Mouse (Mus musculus): ENCODE measurements around the gene Fanca.
"Not testable (repeated sequence)": the region's sequence is repeated elsewhere in the genome, so short reads cannot be mapped to it uniquely, and the experiment has no call there.

Fanca gene

DNA sequence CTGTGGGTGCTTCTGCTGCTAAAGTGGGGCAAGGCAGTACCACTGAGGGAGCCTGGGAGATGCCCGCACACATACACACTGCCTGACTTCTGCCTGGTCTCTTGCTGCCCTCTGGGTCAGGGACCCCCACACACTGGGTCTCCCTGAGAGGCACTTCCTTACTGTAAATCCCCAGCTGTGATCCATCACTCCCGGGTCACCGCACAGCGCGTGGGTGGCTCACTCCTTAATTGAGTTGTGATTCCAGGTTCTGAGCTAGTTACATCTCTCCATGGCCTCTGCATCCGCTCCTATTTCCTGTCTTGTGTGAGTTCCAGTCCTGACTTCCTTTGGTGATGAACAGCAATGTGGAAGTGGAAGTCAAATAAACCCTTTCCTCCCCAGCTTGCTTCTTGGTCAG is 12.3 kb upstream of the Fanca start:
- no peak for DNase-seq (ENCODE audit: low spot score)

DNA sequence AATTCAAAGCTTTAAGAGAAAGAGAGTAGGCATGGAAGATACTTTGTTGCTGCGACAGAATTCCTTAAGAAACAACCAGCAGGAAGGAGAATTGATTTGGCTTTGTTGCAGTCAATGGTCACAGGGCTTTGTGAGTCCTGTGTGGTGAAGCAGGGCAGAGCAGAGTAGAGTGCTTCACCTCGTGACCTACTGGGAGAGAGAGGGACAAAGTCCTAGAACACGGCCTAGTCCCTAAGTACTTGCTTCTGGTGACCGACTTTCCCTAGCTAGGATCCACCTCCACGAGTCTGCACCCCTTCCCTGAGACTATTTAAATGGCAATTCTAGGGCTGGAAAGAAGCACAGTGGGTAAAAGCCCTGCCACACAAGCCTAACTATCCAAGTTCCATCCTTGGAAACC is 11.6 kb upstream of the Fanca start:
- DNase-seq (ENCODE audit: low spot score) = no peak

DNA sequence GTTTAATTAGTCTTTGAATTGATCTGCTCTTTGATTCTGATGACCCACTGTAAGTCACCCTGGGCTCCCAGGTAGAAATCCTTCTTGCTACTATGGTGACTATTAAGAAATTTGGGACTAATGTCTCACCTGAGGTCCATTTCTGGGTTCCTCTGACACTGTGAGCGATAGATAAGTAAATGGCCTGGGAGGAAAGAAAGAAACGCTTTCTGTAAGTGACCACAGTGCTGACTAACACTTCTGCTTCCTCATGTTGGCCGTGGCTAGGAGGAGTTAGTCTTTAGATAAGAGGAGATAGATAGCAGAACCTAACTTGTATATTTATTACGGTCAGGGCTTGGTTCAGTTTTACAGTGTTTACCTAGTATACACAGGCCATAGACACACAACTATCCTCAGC is 11.0 kb upstream of the Fanca start:
- no peak for DNase-seq (ENCODE audit: low spot score)

DNA sequence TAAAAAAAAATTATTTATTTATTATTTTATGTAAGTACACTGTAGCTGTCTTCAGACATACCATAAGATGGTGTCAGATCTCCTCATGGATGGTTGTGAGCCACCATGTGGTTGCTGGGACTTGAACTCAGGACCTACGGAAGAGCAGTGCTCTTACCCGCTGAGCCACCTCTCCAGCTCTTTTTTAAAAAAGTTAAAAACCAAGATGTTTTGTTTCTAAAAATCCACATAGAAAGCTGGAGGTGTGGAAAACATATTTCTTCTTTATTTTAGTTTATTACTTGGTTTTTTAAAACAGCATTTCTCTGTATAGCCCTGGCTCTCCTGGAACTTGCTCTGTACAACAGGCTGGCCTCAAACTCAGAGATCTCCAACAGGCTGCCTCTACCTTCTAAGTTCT is 10.2 kb upstream of the Fanca start:
- DNase-seq (ENCODE audit: low spot score) = no peak

DNA sequence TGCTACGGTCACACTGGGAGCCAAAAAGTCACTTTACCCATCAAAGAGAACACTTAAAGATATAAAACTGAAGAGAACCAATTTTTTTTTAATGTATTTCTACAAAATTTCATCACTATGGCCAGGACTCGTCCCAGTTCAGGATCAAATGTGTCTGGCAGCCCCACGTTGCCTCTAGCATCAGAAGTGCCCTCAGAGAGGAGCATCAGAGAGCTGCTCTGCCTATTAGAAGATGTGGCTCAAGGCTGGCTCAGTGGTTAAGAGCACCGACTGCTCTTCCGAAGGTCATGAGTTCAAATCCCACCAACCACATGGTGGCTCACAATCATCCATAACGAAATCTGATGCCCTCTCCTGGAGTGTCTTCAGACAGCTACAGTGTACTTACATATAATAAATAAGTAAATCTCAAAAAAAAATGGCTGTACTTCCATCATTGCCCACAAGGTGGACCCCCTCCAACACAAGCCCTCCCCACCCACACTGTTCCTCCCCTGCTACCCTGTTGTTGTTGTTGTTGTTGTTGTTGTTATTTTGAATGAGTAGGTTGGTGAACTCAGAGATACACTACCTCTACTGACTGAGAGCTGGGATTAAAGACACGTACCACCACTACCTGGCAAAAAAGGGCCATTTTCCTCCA is 1.3 kb upstream of the Fanca start:
- peak; percentile 33 for DNase-seq (ENCODE audit: low spot score)

DNA sequence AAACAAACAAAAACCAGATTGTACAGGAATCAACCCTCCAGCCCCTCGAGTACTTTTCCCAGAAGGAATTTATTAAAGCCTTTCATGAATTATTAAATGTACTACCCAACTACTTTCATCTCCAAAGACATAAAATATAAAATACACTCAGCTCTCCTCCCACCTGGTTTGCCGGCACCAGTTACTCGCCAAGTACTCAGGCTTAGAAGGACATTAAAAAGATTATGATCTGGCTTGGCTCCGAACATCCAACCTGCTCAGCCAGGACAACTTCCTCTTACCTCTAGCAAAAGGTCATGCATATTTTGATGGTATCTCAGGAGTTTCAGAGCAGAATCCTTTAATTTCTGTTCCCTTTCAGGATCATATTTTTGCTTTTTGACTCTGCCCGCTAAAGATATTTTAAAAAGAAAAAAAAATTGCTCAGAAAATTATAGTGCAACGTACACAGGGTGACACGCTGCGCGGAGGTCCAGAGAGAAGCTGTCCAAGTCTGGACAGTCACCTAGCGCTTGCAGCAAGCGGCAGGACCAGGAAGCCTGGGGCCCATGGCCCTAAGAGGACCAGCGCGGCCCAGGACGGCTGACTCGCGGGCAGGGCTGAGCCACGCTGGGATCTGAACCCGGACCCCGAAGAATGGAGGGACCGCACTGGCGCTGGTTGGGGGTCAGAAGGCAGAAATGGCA is 452 bp downstream of the Fanca start:
- no peak for DNase-seq (ENCODE audit: low spot score)

DNA sequence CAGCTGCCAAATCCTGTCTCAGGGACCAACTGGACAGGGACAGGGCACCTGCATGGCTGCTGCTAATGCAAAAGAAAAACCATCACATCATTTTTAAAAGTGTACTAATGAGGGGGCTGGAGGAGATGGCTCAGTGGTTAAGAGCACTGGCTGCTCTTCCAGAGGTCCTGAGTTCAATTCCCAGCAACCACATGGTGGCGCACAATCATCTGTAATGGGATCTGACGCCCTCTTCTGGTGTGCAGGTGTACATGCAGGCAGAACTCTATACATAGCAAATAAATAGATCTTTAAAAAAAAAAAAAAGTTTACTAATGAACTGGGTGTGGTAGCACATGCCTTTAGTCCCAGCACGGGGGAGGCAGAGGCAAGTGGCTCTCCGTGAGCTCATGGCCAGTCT is 9.6 kb downstream of the Fanca start:
- DNase-seq (ENCODE audit: low spot score) = no peak

GRCm38 (mm10) chr8:123298301-123298700 is 20.1 kb downstream of the Fanca start:
- DNase-seq (ENCODE audit: low spot score) = no peak

- no peak for DNase-seq (ENCODE audit: low spot score)
Measured at GRCm38 (mm10) chr8:123292785-123293184, 25.6 kb downstream of the Fanca start.

DNA sequence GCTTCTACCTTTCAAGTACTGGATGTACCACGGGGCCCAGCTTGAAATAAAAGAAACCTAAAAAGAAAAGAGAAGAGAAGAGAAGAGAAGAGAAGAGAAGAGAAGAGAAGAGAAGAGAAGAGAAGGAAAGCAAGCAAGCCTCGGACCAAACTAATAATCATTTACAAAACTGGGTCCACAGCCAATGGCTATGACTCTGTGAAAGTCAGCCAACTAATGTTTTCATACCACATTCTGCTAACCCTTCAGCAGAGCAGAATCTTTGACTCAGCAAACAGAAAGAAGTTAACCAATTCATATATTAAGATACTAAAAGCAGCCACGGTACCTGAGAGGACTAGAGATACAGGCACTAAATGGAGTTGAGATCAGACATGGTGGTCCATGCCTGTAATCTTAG is 26.1 kb downstream of the Fanca start:
- DNase-seq (ENCODE audit: low spot score) = no peak

- DNase-seq (ENCODE audit: low spot score) = no peak
Measured at GRCm38 (mm10) chr8:123291716-123292115, 26.7 kb downstream of the Fanca start.

GRCm38 (mm10) chr8:123290679-123291078 is 27.7 kb downstream of the Fanca start:
- no peak for DNase-seq (ENCODE audit: low spot score)

GRCm38 (mm10) chr8:123290166-123290565 is 28.2 kb downstream of the Fanca start:
- DNase-seq (ENCODE audit: low spot score) = no peak

DNA sequence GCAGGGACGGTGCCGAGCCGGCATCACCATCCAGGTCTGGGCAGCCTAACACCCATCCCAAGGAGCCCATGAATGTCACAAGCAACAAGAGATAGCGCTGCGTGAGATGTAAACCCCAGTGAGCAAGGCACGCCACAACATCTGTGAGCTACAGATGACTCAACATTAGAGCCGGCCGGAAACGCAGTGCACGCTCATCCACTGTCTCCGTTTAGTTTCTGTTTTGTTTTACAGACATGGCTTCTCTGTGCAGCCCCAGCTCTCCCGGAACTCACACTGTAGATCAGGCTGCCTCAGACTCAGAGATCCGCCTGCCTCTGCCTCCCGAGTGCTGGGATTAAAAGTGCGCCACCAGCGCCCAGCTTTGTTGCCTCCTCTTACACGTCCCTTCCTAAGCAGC is 31.0 kb downstream of the Fanca start:
- DNase-seq (ENCODE audit: low spot score) = no peak

GRCm38 (mm10) chr8:123284493-123284892 is 33.9 kb downstream of the Fanca start:
- DNase-seq (ENCODE audit: low spot score) = no peak

GRCm38 (mm10) chr8:123283991-123284390 is 34.4 kb downstream of the Fanca start:
- DNase-seq (ENCODE audit: low spot score) = no peak

- not testable (repeated sequence) for DNase-seq (ENCODE audit: low spot score)
Measured at GRCm38 (mm10) chr8:123282994-123283393, 35.4 kb downstream of the Fanca start.

DNA sequence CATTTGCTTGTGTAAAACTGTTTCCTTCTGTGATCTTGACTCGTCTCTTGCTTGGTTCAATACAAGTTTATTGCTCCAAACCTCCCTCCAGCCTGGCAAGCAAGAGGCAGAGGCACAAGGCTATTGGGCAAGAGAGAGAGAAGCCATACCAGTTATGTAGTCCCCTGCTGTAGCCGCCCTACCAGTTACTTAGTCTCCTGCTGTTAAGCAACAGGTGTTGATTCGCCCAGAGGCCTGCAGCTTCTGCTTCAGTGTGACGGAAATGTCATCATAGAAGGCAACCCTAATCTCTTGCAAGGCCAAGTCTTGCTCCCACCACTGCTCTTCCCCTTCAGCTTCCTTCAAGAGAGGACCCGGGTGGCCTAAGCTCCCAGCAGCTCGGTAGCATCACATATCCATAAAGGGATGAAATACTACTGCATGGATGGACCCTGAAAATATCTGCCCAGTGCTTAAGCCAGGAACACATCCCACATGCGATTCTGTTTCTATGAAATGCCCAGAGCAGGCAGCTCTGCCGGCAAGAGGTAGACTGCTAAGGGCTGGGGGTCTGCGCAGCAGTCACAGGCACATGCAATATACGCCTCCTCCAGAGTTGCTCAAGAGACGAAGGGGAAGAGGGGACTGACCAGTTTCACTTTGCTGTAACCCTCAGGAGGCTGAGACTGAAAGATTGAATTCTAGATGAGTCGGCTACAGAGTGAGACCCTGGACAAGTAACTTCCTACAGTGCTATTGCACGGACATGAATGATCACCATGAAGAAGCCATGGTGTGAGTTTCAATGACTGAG is 37.9 kb downstream of the Fanca start:
- DNase-seq (ENCODE audit: low spot score) = no peak

GRCm38 (mm10) chr8:123279828-123280227 is 38.5 kb downstream of the Fanca start:
- no peak for DNase-seq (ENCODE audit: low spot score)

- DNase-seq (ENCODE audit: low spot score) = no peak
Measured at GRCm38 (mm10) chr8:123278445-123278844, 39.9 kb downstream of the Fanca start.

DNA sequence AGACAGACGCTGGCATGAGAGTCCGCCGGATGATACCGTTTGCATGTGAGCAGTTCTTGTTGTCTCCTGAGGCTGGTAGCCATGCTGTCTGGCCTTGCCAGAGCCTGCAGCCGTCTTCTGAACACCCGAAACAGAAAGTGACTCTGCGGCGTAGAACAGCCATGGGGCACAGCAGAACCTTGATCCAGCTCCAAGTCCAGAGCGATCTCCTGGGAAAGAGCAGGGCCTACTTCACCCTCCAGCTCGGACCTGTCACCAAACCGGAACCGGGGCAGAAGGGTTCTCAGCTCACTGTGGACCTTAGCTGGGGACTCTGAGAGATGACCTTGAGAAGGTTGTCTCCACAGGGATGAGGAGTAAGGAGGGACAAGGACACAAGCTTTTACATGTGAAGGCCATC is 43.3 kb downstream of the Fanca start:
- DNase-seq (ENCODE audit: low spot score) = no peak

GRCm38 (mm10) chr8:123274447-123274846 is 43.9 kb downstream of the Fanca start:
- DNase-seq (ENCODE audit: low spot score) = no peak

DNA sequence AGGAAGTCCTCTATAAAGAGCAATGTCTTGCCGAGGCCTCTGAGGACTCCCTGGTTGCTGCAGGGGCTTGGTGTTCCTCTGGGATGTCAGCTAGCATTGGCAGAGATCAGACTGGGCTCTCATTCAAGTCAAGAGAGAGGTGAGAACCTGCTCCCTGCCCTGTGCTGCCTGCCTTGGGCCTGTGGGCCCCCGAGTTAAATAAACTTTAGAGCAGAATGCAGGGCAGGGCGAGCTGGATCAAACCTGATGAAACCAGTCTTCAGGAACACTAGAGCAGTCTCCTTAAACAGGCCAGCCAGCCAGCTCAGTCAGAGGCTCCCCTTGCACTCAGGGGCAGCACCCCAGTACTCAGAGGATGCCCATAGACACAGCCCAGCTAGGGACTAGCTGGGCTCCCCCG is 46.5 kb downstream of the Fanca start:
- no peak for DNase-seq (ENCODE audit: low spot score)
